Mouse (Mus musculus) midbrain, embryonic 15.5 days (tissue): Measurements from ENCODE around the gene Cacna1g. TPM values are rescaled to one million over a fixed set of nuclear protein-coding genes. Genes with fewer than 3 reads are reported as not detected.

Experiments
- ATAC-seq: fragments of 200-750 bp; cut with Nextera tagmentation; replicated peaks from 2 replicates; pipeline ENCODE4 v1.8.0; 2017; ENCODE audit warnings: moderate TSS enrichment
- H3K27ac ChIP-seq: fragments of 300-500 bp; sonication (generic); 2 replicates; pipeline ENCODE4 v1.5.1; 2015; ENCODE audit warnings: mild to moderate bottlenecking, inconsistent platforms
- H3K27me3 ChIP-seq: fragments of 300-500 bp; sonication (generic); replicated peaks from 2 replicates; pipeline ENCODE4 v1.6.1; 2015; ENCODE audit warnings: inconsistent platforms
- H3K36me3 ChIP-seq: fragments of 300-500 bp; sonication (generic); replicated peaks from 2 replicates; pipeline ENCODE4 v1.6.1; 2015; ENCODE audit warnings: inconsistent platforms
- H3K4me1 ChIP-seq: fragments of 300-500 bp; sonication (generic); 2 replicates; pipeline ENCODE4 v1.6.1; 2015; ENCODE audit warnings: inconsistent platforms
- H3K4me2 ChIP-seq: fragments of 300-500 bp; sonication (generic); 2 replicates; pipeline ENCODE4 v1.6.1; 2015; ENCODE audit warnings: inconsistent platforms, mild to moderate bottlenecking, moderate library complexity
- H3K4me3 ChIP-seq: fragments of 300-500 bp; sonication (generic); 2 replicates; pipeline ENCODE4 v1.5.1; 2015; ENCODE audit warnings: mild to moderate bottlenecking, inconsistent platforms
- H3K9ac ChIP-seq: fragments of 300-500 bp; sonication (generic); 2 replicates; pipeline ENCODE4 v1.6.1; 2015; ENCODE audit warnings: mild to moderate bottlenecking, inconsistent platforms
- H3K9me3 ChIP-seq: fragments of 300-500 bp; sonication (generic); 2 replicates; pipeline ENCODE4 v1.6.1; 2016; ENCODE audit warnings: inconsistent platforms
- WGBS: fragments of 180-500 bp; shearing (Covaris S2); methylation state at CpG from one replicate; pipeline ENCODE4 v1.1.7; 2015; ENCODE audit warnings: mixed read lengths; 5-methylcytosine and 5-hydroxymethylcytosine counted together
- polyA plus RNA-seq: library from polyadenylated mRNA; unstranded; fragments of >200 nt; fragmentation: Nextera tagmentation; extraction: Ambion mirVana; gene quantifications from 2 replicates; pipeline ENCODE4 v1.2.1, GENCODE M21; 2015

Gene Cacna1g
- 17.7 and 20.7 TPM in 2 replicates for polyA plus RNA-seq

DNA sequence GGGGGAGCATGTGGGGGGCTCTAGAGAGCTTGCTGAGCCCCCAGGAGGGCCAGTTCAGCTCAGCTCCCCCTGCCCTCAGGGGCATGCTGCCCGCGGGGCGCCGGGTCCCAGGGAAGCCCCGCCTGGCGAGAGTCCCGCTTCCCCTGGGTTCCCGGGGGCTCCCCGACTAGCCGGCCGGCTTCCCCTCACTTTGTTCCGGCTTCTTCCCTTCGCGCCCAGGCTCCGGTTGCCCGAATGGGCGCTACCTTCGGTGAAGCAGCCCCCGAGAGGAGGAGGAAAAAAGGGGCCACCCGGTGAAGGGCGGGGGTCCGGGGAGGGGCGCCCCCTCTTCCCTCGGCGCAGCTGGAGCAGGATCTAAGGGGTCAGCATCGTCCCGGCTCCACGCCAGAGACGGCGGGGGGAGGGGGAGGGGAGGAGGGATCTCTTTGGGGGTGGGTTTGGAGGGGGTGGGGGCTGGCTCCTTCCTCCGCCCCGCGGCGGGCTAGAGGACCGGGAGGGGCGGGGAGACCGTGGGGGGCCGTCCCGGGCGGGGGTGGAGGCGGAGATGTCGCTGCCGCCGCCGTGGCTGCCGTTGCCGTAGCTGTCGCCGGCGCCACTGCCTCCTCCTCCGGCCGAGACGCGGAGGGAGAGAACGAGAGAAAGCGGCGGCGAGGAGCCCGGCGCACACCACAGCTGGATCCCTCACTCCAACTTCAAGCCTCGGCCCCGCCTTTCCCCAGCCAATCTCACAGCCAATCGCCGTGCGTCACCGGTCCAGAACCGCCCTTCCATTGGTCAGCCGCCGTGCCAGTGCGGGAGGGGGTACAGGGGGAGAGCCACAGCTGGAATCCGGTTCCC, at the start of gene Cacna1g:
Gene Cacna1g, minus strand, starts transcription at position 492 of the 837 bp plus-strand sequence.
- 0% methylated on average over 54 of the region's 71 CpGs for WGBS
- Histone ChIP-seq H3K9ac (peak within 1 kb of the TSS; percentile 85), H3K27me3 (0 out of 2 replicates have a peak, but pooled peaks cover 10% of the 10 kb centered on the region), H3K9me3 (no peaks in the 10 kb centered on the region), H3K4me2 (peak within 1 kb of the TSS; percentile 85), H3K36me3 (no peaks in the 10 kb centered on the region), H3K27ac (peak within 1 kb of the TSS; percentile 95), H3K4me3 (peak within 1 kb of the TSS; percentile 71), H3K4me1 (peaks cover 65% of the 10 kb centered on the region)
- ATAC-seq, result peak; percentile 89

DNA sequence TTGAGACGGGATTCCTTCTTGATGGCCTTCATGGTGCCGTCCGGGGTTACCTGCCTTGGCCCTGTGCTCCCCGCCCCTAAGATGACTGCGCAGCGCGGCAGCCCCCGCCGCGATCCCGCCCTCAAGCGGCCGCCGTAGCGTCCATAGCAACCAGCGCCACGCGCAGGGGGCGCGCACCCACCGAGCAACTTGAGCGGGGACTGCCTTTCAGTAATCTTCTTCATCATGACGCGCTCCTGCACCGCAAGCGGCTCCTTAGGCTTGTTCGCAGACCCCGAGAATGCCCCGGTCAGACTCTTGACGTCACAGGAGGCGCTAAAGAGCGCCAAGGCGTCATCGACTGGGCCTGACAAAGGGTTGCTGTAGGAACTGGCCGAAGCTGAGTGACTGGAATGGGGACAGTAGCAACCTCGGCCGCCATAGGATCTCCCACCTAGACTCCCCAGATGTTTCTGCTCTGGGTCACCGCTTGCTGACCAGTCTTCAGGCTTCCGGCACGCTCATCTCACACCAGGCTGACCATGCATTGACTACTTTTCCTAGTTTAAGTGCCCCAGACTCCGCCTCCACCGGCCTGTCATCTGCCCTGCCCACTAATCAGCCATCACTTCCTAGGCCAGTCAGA, 47.3 kb upstream of the Cacna1g start, which contains the start of gene Mycbpap:
Gene Mycbpap, minus strand, starts transcription at position 524 of the 625 bp plus-strand sequence.
- peak within 1 kb of the TSS; percentile 51 for H3K4me3 ChIP-seq
- no peaks in the 10 kb centered on the region for H3K36me3 ChIP-seq
- H3K27me3 ChIP-seq, result no peaks in the 10 kb centered on the region
- no peaks in the 10 kb centered on the region for H3K9me3 ChIP-seq
- H3K4me1 ChIP-seq, result peaks cover 14% of the 10 kb centered on the region; the same call in 1 of the 2 replicates
- WGBS, result 1% methylated on average over 42 of the region's 42 CpGs
- peak; percentile 81 for ATAC-seq
- H3K4me2 ChIP-seq, result peak within 1 kb of the TSS; percentile 91
- H3K9ac ChIP-seq, result peak within 1 kb of the TSS; percentile 61
- peak within 1 kb of the TSS; percentile 35; the same call in 1 of the 2 replicates for H3K27ac ChIP-seq

DNA sequence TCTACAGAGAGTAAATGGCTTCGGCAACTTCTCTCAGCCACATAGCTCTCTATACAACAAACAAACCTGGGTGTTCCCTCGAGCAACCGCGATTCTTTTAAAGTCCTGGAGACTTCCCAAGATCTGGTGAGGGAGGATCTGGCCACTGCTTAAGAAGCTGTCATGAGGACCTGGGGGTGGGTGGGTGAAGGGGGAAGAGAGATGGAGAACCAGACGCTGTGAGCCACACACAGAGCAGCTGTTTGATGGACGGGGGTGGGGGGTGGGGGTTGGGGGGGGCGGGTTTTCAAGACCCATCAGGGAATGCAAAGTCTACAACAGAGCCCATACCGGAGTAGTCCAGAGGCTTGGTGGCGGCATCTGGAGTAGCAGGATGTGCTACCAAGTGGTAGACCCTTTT, 39.5 kb upstream of the Cacna1g start:
- Histone ChIP-seq H3K36me3 (no peaks in the 10 kb centered on the region), H3K4me1 (no peaks in the 10 kb centered on the region), H3K4me3 (no peak overlapping the region), H3K4me2 (no peak overlapping the region), H3K27ac (no peak overlapping the region), H3K27me3 (no peaks in the 10 kb centered on the region), H3K9me3 (no peaks in the 10 kb centered on the region), H3K9ac (no peak overlapping the region)
- ATAC-seq, result no peak
- WGBS, result 63% methylated on average over 9 of the region's 9 CpGs

DNA sequence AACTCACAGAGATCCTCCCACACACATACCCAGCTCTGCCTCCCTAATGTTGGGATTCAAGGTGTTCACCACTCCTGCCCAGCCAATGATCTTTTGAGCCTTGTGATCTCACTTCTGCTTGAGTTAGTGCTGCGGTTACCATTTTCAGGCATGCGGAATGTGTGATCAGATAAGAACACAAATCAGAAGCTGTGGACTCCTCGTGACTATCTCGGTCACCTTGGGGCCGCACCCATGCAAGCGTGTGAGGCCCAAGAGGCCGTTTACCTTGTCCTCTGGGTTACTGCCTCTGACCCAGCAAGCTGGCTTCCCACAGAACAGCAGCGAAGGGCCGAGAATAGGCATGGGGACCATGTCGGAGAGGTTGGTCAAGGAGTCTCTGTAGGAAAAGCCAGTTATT, 35.0 kb upstream of the Cacna1g start:
- Histone ChIP-seq H3K4me3 (no peak overlapping the region), H3K27me3 (no peaks in the 10 kb centered on the region), H3K4me1 (no peaks in the 10 kb centered on the region), H3K36me3 (no peaks in the 10 kb centered on the region), H3K9me3 (no peaks in the 10 kb centered on the region), H3K9ac (no peak overlapping the region), H3K4me2 (no peak overlapping the region), H3K27ac (no peak overlapping the region)
- 93% methylated on average over 10 of the region's 10 CpGs for WGBS
- ATAC-seq, result no peak

DNA sequence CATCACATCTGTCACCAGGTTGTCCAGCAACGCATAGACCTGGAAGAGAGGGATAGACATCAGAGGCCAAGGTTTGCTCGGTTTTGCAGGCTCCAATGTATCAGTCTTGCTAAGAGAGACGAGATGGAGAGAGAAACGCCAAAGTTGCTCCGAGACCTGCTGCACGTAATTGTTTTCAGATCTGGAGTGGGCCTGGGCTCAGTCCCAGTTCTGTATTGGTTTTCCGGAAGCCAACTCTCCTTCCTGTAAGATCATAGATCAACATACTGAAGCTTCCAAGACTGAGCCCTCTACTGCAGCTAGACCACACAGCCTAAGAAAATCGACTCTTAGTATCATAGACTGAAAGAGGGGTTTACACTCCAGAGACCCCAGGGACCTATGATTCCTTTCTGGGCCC, 27.5 kb upstream of the Cacna1g start:
- WGBS, result 92% methylated on average over 8 of the region's 8 CpGs
- peaks cover 22% of the 10 kb centered on the region for H3K4me1 ChIP-seq
- H3K9me3 ChIP-seq, result no peaks in the 10 kb centered on the region
- no peak overlapping the region for H3K27ac ChIP-seq
- H3K4me2 ChIP-seq, result no peak overlapping the region
- peaks cover 13% of the 10 kb centered on the region; the same call in 1 of the 2 replicates for H3K27me3 ChIP-seq
- H3K9ac ChIP-seq, result no peak overlapping the region
- no peaks in the 10 kb centered on the region for H3K36me3 ChIP-seq
- H3K4me3 ChIP-seq, result no peak overlapping the region
- no peak for ATAC-seq

DNA sequence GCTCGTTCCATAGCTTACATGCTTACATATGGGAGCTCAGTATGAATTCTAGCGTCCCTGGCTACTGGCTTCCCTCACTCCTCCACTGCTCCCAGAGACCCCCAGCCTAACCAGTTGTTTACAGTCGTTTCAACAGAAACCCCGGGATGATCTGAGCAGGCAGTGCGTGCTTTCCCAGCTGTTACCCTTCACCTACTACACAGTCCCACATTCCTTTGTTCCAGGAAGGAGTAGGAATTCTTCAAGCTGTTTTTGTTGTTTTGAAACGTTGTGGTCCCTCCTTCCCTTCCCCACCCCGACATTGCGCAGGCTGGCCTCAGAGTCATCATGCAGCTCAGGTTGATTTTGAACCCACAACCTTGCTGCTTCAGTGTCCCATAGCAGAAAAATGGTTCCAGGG, 26.4 kb upstream of the Cacna1g start:
- 30% methylated on average over 8 of the region's 8 CpGs for WGBS
- Histone ChIP-seq H3K36me3 (no peaks in the 10 kb centered on the region), H3K4me1 (peaks cover 22% of the 10 kb centered on the region), H3K9ac (no peak overlapping the region; the same call in 1 of the 2 replicates), H3K27me3 (peaks cover 13% of the 10 kb centered on the region; the same call in 1 of the 2 replicates), H3K4me3 (no peak overlapping the region), H3K9me3 (no peaks in the 10 kb centered on the region), H3K27ac (no peak overlapping the region), H3K4me2 (peak overlapping the region; percentile 54; the same call in 1 of the 2 replicates)
- no peak for ATAC-seq

DNA sequence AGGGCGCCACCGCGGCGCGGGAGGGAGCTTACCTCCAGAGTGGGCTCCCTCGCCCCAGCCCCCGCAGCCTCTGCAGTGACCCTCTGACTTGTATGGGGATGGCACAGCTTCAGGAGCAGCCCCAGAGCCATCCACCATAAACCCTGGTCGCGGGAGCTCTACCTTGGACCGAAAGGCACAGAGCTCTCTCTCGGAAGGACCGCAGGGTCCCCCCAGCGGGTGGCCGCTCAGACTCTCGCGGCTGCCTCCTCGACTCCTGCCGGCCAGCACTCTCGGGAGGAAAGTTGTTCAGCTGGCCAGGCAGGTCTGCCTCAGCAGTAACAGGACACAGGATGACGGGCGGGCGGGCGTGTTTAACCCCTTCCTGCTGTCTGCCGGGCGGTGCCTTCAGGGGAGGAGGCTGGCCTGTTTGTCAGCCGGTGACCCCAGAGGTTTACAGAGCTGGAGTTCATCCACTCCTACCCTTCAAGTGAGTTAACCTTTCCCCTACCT, 25.7 kb upstream of the Cacna1g start, which contains the start of gene Epn3:
Gene Epn3, minus strand, starts transcription at position 314 of the 492 bp plus-strand sequence.
- H3K4me1 ChIP-seq, result peaks cover 22% of the 10 kb centered on the region
- ATAC-seq, result 0 out of 2 replicates have a peak, but pooled peaks have one; percentile 17
- H3K9ac ChIP-seq, result no peak within 1 kb of the TSS; the same call in 1 of the 2 replicates
- under 1% methylated on average over 26 of the region's 26 CpGs for WGBS
- peak within 1 kb of the TSS; percentile 54 for H3K4me2 ChIP-seq
- peak within 1 kb of the TSS; percentile 26 for H3K4me3 ChIP-seq
- no peak within 1 kb of the TSS for H3K27ac ChIP-seq
- peaks cover 13% of the 10 kb centered on the region; the same call in 1 of the 2 replicates for H3K27me3 ChIP-seq
- no peaks in the 10 kb centered on the region for H3K36me3 ChIP-seq
- H3K9me3 ChIP-seq, result no peaks in the 10 kb centered on the region

DNA sequence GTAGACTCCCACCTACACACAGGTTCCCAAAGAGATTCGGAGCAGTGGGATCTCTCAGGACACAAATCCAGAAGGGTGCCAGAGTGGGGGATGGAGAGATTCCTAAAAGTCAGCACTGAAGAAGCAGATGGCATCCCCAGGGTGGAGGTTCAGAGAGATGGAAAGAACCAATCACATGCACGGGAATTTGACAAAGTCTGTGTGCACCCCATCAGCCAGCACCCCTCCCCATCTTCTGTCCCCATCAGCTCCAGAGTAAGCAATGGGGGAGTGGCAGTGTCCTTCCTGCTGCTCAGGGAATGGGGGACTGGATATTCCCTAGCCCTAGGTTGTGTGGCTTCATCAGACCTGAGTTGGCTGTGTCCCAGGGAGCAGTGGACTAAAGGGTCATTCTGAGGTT, 25.0 kb upstream of the Cacna1g start:
- peaks cover 22% of the 10 kb centered on the region for H3K4me1 ChIP-seq
- ATAC-seq, result 0 out of 2 replicates have a peak, but pooled peaks have one; percentile 11
- 9% methylated on average over 2 of the region's 2 CpGs for WGBS
- no peak overlapping the region for H3K9ac ChIP-seq
- H3K27ac ChIP-seq, result no peak overlapping the region
- H3K4me3 ChIP-seq, result no peak overlapping the region
- H3K36me3 ChIP-seq, result no peaks in the 10 kb centered on the region
- peaks cover 13% of the 10 kb centered on the region; the same call in 1 of the 2 replicates for H3K27me3 ChIP-seq
- peak overlapping the region; percentile 54 for H3K4me2 ChIP-seq
- H3K9me3 ChIP-seq, result no peaks in the 10 kb centered on the region

DNA sequence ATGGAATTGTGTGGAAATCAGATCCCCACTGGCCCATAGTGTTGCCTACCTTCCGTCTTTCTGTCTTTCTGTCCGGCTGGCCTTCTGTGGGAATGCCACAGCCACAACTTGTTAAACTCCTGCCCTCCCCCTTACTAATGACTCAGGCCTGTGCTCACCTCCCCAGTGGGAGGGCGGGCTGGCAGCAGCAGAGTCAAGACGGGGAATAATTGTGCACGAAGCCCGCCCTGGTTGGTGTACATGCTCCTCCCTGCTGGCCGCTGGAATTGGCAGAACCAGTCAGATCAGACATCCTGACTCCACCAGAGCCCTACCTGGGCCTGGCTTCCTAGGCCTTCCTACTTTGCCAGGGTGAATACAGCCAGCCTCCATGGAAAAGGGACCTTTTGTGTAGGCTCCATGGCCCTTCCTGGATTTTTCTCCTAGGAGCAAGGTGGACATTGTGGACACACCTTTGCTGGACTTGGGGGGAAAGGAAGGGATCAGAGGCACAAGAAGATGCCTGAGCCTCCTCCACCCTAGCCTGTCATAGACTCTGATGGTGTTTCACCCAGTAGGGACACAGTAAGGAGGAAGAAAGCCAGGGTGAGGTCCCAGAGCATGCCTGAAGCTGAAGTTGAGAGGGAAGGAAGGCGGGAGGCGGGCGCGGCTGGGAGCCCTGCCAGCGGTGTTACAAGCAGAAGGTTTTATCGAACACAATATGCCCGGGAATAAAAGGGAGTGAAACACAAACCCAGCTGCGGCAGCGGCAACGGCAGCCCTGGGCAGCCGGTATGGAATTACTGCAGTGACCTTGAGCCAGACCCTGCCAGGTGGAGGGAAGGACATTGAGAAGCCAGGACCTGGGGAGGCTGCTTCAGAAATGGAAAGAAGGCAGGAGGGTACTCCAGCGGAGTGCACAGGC, 24.3 kb upstream of the Cacna1g start:
- H3K27me3 ChIP-seq, result peaks cover 13% of the 10 kb centered on the region; the same call in 1 of the 2 replicates
- H3K27ac ChIP-seq, result no peak overlapping the region
- ATAC-seq, result no peak

DNA sequence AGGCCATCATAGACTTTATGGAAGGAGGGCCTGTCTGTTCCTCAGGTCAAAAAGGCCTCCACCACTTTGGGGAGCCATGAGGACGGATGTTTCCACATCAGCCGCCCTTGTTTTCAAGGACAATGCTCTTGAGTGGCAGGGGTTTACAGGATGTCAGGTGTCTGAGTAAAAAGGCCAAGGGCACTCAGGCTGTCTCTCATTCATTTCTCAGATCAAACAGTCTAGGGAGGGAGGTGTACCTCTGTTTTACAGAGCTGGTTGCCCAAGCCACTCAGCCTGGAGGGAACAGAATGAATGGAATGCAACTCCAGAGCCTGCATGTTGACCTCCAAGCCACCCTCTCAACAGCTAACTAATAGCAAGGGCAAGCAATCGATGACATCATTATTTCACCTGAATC, 21.4 kb upstream of the Cacna1g start:
- Histone ChIP-seq H3K4me3 (no peak overlapping the region), H3K4me1 (peaks cover 32% of the 10 kb centered on the region), H3K36me3 (no peaks in the 10 kb centered on the region), H3K9me3 (no peaks in the 10 kb centered on the region), H3K4me2 (no peak overlapping the region), H3K27ac (no peak overlapping the region), H3K9ac (no peak overlapping the region), H3K27me3 (peaks cover 18% of the 10 kb centered on the region; the same call in 1 of the 2 replicates)
- WGBS, result 79% methylated on average over 3 of the region's 3 CpGs
- no peak for ATAC-seq

More for the DNA sequence above, 24.3 kb upstream of the Cacna1g start:
- Histone ChIP-seq H3K36me3 (no peaks in the 10 kb centered on the region), H3K9me3 (no peaks in the 10 kb centered on the region), H3K9ac (no peak overlapping the region), H3K4me2 (peak overlapping the region; percentile 54; the same call in 1 of the 2 replicates), H3K4me3 (no peak overlapping the region), H3K4me1 (peaks cover 22% of the 10 kb centered on the region)
- WGBS, result 20% methylated on average over 19 of the region's 19 CpGs

DNA sequence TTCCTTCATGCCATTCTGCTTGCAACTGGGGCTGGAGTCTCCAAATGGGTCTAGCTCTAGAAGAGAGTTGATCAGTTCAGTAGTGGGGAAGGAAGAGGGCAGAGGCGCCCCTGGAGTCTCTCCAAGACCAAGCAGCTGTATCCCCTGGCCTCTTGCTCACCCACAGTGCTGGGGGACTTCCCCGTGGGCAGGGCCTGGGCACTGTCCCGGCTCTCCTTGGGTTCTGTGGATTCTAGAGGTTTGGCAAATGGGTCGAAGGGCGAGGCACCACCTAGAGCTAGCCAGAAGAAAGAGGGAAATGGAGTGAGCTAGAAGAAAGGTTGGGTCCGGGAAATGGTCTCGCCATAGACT, 17.7 kb upstream of the Cacna1g start:
- Histone ChIP-seq H3K36me3 (no peaks in the 10 kb centered on the region), H3K4me2 (peak overlapping the region; percentile 84), H3K27ac (no peak overlapping the region), H3K4me1 (peaks cover 10% of the 10 kb centered on the region), H3K27me3 (0 out of 2 replicates have a peak, but pooled peaks cover 5% of the 10 kb centered on the region), H3K9ac (no peak overlapping the region), H3K4me3 (peak overlapping the region; percentile 62), H3K9me3 (no peaks in the 10 kb centered on the region)
- 71% methylated on average over 7 of the region's 7 CpGs for WGBS
- no peak for ATAC-seq
